12 mouse cellular contexts compared by ENCODE assay signal in the genomic region with DNA sequence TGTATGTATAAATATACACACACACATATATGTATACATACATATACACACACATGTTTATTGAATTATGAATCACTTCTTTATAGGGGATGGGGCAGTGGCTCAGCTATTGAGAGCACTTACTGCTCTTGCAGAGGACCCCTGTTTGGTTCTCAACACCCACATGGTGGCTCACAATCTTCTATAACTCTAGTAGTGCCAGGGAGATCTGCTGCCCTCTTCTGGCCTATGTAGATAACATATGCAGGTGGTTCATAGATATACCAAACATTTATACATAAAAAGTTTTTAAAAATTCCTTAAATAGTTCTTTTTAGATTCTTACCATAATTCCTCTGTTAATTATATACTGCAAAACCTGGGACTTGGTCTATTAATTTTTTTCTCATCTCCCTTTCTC.
A peak's percentile ranks its signal among the peaks of the same experiment; 100 is the strongest.
DNase-seq lines count a peak whose midpoint lies in the region; ATAC-seq and TF ChIP-seq lines count a peak whose summit lies in the region.
"Had no signal": no experiment of that assay in that cellular context is flagged by ENCODE, and none has a peak within 500 bp of the region (broad histone marks: within the 10 kb centered on the region; RNA-seq: fewer than 3 reads in every experiment).

No protein-coding gene starts in this region.

- H3K4me1 ChIP-seq in kidney, adult 2 months (ENCODE audit: control insufficient read depth, insufficient read depth, low read length): no peaks in the 10 kb centered on the region
- no peaks in the 10 kb centered on the region for H3K4me1 ChIP-seq in neural tube, embryonic 11.5 days (ENCODE audit: control insufficient read depth, insufficient read depth, low read length)
- no peaks in the 10 kb centered on the region for H3K4me1 ChIP-seq in neural tube, embryonic 15.5 days
- no peaks in the 10 kb centered on the region for H3K4me1 ChIP-seq in MEL (ENCODE audit: control insufficient read depth in 1 of 2, insufficient read depth in 2 of 2, low read length in 2 of 2)
- H3K4me1 ChIP-seq in stomach, postnatal 0 days (replicated peaks; ENCODE audit: control insufficient read depth, insufficient read depth): no peaks in the 10 kb centered on the region

- no peak overlapping the region for H3K4me2 ChIP-seq in neural tube, embryonic 11.5 days (ENCODE audit: low read depth)
- no peak overlapping the region for H3K4me2 ChIP-seq in neural tube, embryonic 15.5 days
- H3K4me2 ChIP-seq in stomach, postnatal 0 days (replicated peaks; ENCODE audit: low read depth): no peak overlapping the region
- H3K4me2 ChIP-seq: hindbrain, embryonic 14.5 days had no signal

- H3K79me2 ChIP-seq in MEL (ENCODE audit: control insufficient read depth, insufficient read depth, low read length, poor library complexity): no peaks in the 10 kb centered on the region

- H3K27ac ChIP-seq in kidney, adult 2 months (ENCODE audit: insufficient read depth, low read depth, low read length): no peak overlapping the region
- H3K27ac ChIP-seq in neural tube, embryonic 11.5 days (ENCODE audit: low read depth, low read length): no peak overlapping the region
- no peak overlapping the region for H3K27ac ChIP-seq in neural tube, embryonic 15.5 days (replicated peaks)
- no peak overlapping the region for H3K27ac ChIP-seq in MEL (ENCODE audit: control insufficient read depth, low read depth, low read length)
- no peak overlapping the region for H3K27ac ChIP-seq in stomach, postnatal 0 days (replicated peaks)
- H3K27ac ChIP-seq: hindbrain, embryonic 14.5 days had no signal

- ATAC-seq in neural tube, embryonic 11.5 days (ENCODE audit: insufficient read depth, low FRiP score, low TSS enrichment): no peak
- no peak for ATAC-seq in neural tube, embryonic 15.5 days (ENCODE audit: low FRiP score)
- no peak for ATAC-seq in stomach, postnatal 0 days (ENCODE audit: low FRiP score, low TSS enrichment)

- H3K36me3 ChIP-seq in kidney, adult 2 months (ENCODE audit: control insufficient read depth, insufficient read depth, low read length): no peaks in the 10 kb centered on the region
- H3K36me3 ChIP-seq in neural tube, embryonic 11.5 days (ENCODE audit: control insufficient read depth, insufficient read depth, low read length): no peaks in the 10 kb centered on the region; the same call in 1 of the 2 replicates
- H3K36me3 ChIP-seq in neural tube, embryonic 15.5 days: no peaks in the 10 kb centered on the region
- no peaks in the 10 kb centered on the region for H3K36me3 ChIP-seq in MEL (ENCODE audit: control insufficient read depth in 1 of 2, insufficient read depth in 2 of 2, low read length in 2 of 2)
- H3K36me3 ChIP-seq in stomach, postnatal 0 days (ENCODE audit: control insufficient read depth, insufficient read depth, low read length): no peaks in the 10 kb centered on the region

- no peak overlapping the region for H3K9ac ChIP-seq in neural tube, embryonic 11.5 days (ENCODE audit: low read length)
- H3K9ac ChIP-seq in neural tube, embryonic 15.5 days (replicated peaks): no peak overlapping the region
- no peak overlapping the region for H3K9ac ChIP-seq in MEL (ENCODE audit: control insufficient read depth, low read depth, low read length, poor library complexity, severe bottlenecking)
- no peak overlapping the region for H3K9ac ChIP-seq in stomach, postnatal 0 days (ENCODE audit: low read length)
- H3K9ac ChIP-seq: hindbrain, embryonic 14.5 days had no signal

- no peak overlapping the region for H3K4me3 ChIP-seq in kidney, adult 2 months (ENCODE audit: insufficient read depth, low read depth, low read length)
- H3K4me3 ChIP-seq in neural tube, embryonic 11.5 days (ENCODE audit: low read depth, low read length): no peak overlapping the region
- H3K4me3 ChIP-seq in neural tube, embryonic 15.5 days (replicated peaks): no peak overlapping the region
- no peak overlapping the region for H3K4me3 ChIP-seq in MEL (ENCODE audit: control insufficient read depth in 1 of 2, insufficient read depth in 1 of 2, low read depth in 2 of 2, low read length in 2 of 2)
- H3K4me3 ChIP-seq in stomach, postnatal 0 days (ENCODE audit: low read depth, low read length): no peak overlapping the region

- TF ChIP-seq POLR2A in kidney, adult 2 months (IDR thresholded peaks at IDR 0.05; ENCODE audit: low read depth, low read length): no peak
- TF ChIP-seq POLR2A in MEL (IDR thresholded peaks at IDR 0.05; ENCODE audit: control insufficient read depth in 1 of 2, insufficient read depth in 1 of 2, low read depth in 1 of 2, low read length in 2 of 2, poor library complexity in 1 of 2): no peak

- TF ChIP-seq RAD21 in MEL (IDR thresholded peaks at IDR 0.05; ENCODE audit: low read depth, low read length): peak; percentile 57

- no peak for TF ChIP-seq EP300 in MEL (IDR thresholded peaks at IDR 0.05; ENCODE audit: low read depth in 1 of 2, low read length in 2 of 2)
- no peak for TF ChIP-seq EP300 in stomach, postnatal 0 days (optimal IDR thresholded peaks at IDR 0.05)

- H3K9me3 ChIP-seq in neural tube, embryonic 11.5 days (ENCODE audit: control insufficient read depth, low read length): no peaks in the 10 kb centered on the region
- no peaks in the 10 kb centered on the region for H3K9me3 ChIP-seq in neural tube, embryonic 15.5 days (replicated peaks)
- no peaks in the 10 kb centered on the region for H3K9me3 ChIP-seq in MEL (replicated peaks; ENCODE audit: insufficient read depth, low read length)
- H3K9me3 ChIP-seq in stomach, postnatal 0 days (ENCODE audit: control insufficient read depth, low read length): no peaks in the 10 kb centered on the region

- TF ChIP-seq CTCF in kidney, adult 2 months (conservative IDR thresholded peaks at IDR 0.05; ENCODE audit: insufficient read depth, insufficient read length, low read depth, low read length): 0 out of 2 replicates have a peak, but pooled peaks have one; percentile 10
- peak; percentile 29 to 67 (median 42); a peak in 4 of 6 replicates for TF ChIP-seq CTCF in MEL (IDR thresholded peaks at IDR 0.05 in 2 of 3, conservative IDR thresholded peaks at IDR 0.05 in 1 of 3; ENCODE audit: control insufficient read depth in 1 of 3, insufficient read depth in 1 of 3, low read depth in 2 of 3, low read length in 3 of 3, poor library complexity in 1 of 3, severe bottlenecking in 1 of 3)
- peak; percentile 53 for TF ChIP-seq CTCF in stomach, postnatal 0 days (IDR thresholded peaks at IDR 0.05; ENCODE audit: low read depth)

- peak; percentile 4 for DNase-seq in kidney, adult 2 months
- DNase-seq in kidney, postnatal 14 days: no peak
- DNase-seq in neural tube, embryonic 11.5 days (ENCODE audit: low spot score): peak; percentile 11
- peak; percentile 60 for DNase-seq in MEL (ENCODE audit: low read depth, low spot score)
- DNase-seq in stomach, postnatal 0 days (ENCODE audit: low spot score): no peak
- no peak for DNase-seq in kidney, postnatal 25 days
- DNase-seq: adrenal gland, postnatal 25 days; cerebellum, postnatal 36 days; liver; right cerebral cortex, postnatal 25 days had no signal

- H3K27me3 ChIP-seq in kidney, adult 2 months (replicated peaks; ENCODE audit: control insufficient read depth, insufficient read depth, low read length): no peaks in the 10 kb centered on the region
- no peaks in the 10 kb centered on the region for H3K27me3 ChIP-seq in neural tube, embryonic 11.5 days (ENCODE audit: control insufficient read depth, insufficient read depth, low read length)
- no peaks in the 10 kb centered on the region for H3K27me3 ChIP-seq in neural tube, embryonic 15.5 days (replicated peaks)
- H3K27me3 ChIP-seq in MEL (ENCODE audit: control insufficient read depth in 1 of 2, insufficient read depth in 2 of 2, low read length in 2 of 2): peaks cover 1 to 22% of the 10 kb centered on the region in 2 experiments; a peak in 3 of 4 replicates
- no peaks in the 10 kb centered on the region for H3K27me3 ChIP-seq in stomach, postnatal 0 days (ENCODE audit: control insufficient read depth, insufficient read depth, low read length)

TF ChIP-seq in MEL, 35 proteins besides CTCF, POLR2A, EP300 and RAD21:
- peak; percentile 47; the same call in 1 of the 2 replicates for TF ChIP-seq ZC3H11A (IDR thresholded peaks at IDR 0.05; ENCODE audit: low read depth, low read length)
- peak; percentile 69 for TF ChIP-seq SMC3 (IDR thresholded peaks at IDR 0.05; ENCODE audit: low read depth, low read length)
- TF ChIP-seq NELFE (IDR thresholded peaks at IDR 0.05; ENCODE audit: low read depth, low read length): no peak

Comparison
In these comparisons a context has a peak if more than half of its experiments do, and no peak if none do; other contexts are left out.
1. DNase-seq: peak in kidney, adult 2 months (single experiment), neural tube, embryonic 11.5 days (single experiment) and MEL (single experiment); none in kidney, postnatal 14 days (single experiment), stomach, postnatal 0 days (single experiment) and kidney, postnatal 25 days (0 of 2).
2. Peak in every context shown above with its lines, with median percentiles within 50 percentile points of each other: CTCF ChIP-seq.